Mouse (Mus musculus) limb, embryonic 14.5 days (tissue): ENCODE measurements around the gene Fam207a. TPM values are rescaled to one million over a fixed set of nuclear protein-coding genes. Genes with fewer than 3 reads are reported as not detected.

Source experiments
- ATAC-seq: fragments of 200-750 bp; cut with Nextera tagmentation; 2 replicates; pipeline ENCODE4 v1.8.0; 2017; ENCODE audit warnings: low read depth, moderate number of reproducible peaks, moderate TSS enrichment; ENCODE audit not compliant: low FRiP score
- DNase-seq: peaks from one replicate; pipeline ENCODE4 v3.0.0-alpha.2; 2015; ENCODE audit warnings: low spot score
- H3K27ac ChIP-seq: fragments of 300-500 bp; sonication (generic); replicated peaks from 2 replicates; pipeline ENCODE4 v1.5.1; 2014; ENCODE audit warnings: low read depth, mild to moderate bottlenecking, low read length, moderate library complexity, mixed read lengths
- H3K27me3 ChIP-seq: fragments of 300-500 bp; sonication (generic); 2 replicates; pipeline ENCODE4 v1.6.1; 2014; ENCODE audit warnings: low read length, mixed read lengths; ENCODE audit not compliant: control insufficient read depth, insufficient read depth
- H3K36me3 ChIP-seq: fragments of 300-500 bp; sonication (generic); 2 replicates; pipeline ENCODE4 v1.6.1; 2014; ENCODE audit warnings: mild to moderate bottlenecking, low read length, moderate library complexity, mixed read lengths; ENCODE audit not compliant: control insufficient read depth, insufficient read depth
- H3K4me1 ChIP-seq: fragments of 300-500 bp; sonication (generic); 2 replicates; pipeline ENCODE4 v1.6.1; 2014; ENCODE audit warnings: antibody characterized with exemption, low read length, mixed read lengths; ENCODE audit not compliant: control insufficient read depth, insufficient read depth
- H3K4me2 ChIP-seq: fragments of 300-500 bp; sonication (generic); replicated peaks from 2 replicates; pipeline ENCODE4 v1.6.1; 2014; ENCODE audit warnings: low read depth, mild to moderate bottlenecking, low read length, moderate library complexity; ENCODE audit not compliant: severe bottlenecking
- H3K4me3 ChIP-seq: fragments of 300-500 bp; sonication (generic); replicated peaks from 2 replicates; pipeline ENCODE4 v1.5.1; 2014; ENCODE audit warnings: low read length
- H3K9ac ChIP-seq: fragments of 300-500 bp; sonication (generic); 2 replicates; pipeline ENCODE4 v1.6.1; 2014; ENCODE audit warnings: mild to moderate bottlenecking, low read depth, low read length, moderate library complexity; ENCODE audit not compliant: severe bottlenecking
- H3K9me3 ChIP-seq: fragments of 300-500 bp; sonication (generic); 2 replicates; pipeline ENCODE4 v1.6.1; 2016; ENCODE audit warnings: low read length; ENCODE audit not compliant: control insufficient read depth
- POLR2A ChIP-seq: fragments of 200-500 bp; IDR thresholded peaks from 2 replicates; pipeline ENCODE4 v1.8.0; 2012; ENCODE audit warnings: inconsistent platforms, mild to moderate bottlenecking, moderate library complexity, borderline replicate concordance; ENCODE audit not compliant: insufficient read depth, insufficient read length; ENCODE audit errors: extremely low read depth
- WGBS: fragments of 180-500 bp; shearing (Covaris S2); extraction: QIAGEN DNeasy Blood & Tissue Kit; methylation state at CpG from one replicate; pipeline ENCODE4 v1.1.7; 2014; 5-methylcytosine and 5-hydroxymethylcytosine counted together
- polyA plus RNA-seq, 2 experiments: library from polyadenylated mRNA; depleted of rRNA in 1 of 2; stranded (reverse) in 1 of 2; unstranded in 1 of 2; fragments of >200 nt; fragmentation: Nextera tagmentation in 1 of 2; extraction: Ambion mirVana in 1 of 2; gene quantifications; 2 replicates each; pipeline versions ENCODE4 v1.2.1 to v1.2.3; 2012 to 2014

Gene Fam207a
- polyA plus RNA-seq, 2 experiments: 38.6 to 41.7 TPM

- Histone ChIP-seq H3K36me3 (peaks cover 67% of the 10 kb centered on the region), H3K27me3 (no peaks in the 10 kb centered on the region), H3K9ac (no peak overlapping the region), H3K9me3 (no peaks in the 10 kb centered on the region), H3K4me2 (no peak overlapping the region), H3K4me3 (no peak overlapping the region), H3K4me1 (no peaks in the 10 kb centered on the region), H3K27ac (no peak overlapping the region)
- no peak for TF ChIP-seq POLR2A
- DNase-seq (no peak), ATAC-seq (no peak)
- 82% methylated on average over 14 of the region's 14 CpGs for WGBS
Measured at GRCm38 (mm10) chr10:77500636-77501035, 14.9 kb downstream of the Fam207a start.

GRCm38 (mm10) chr10:77498254-77498653 is 17.3 kb downstream of the Fam207a start:
- no peak overlapping the region for H3K4me2 ChIP-seq
- ATAC-seq (no peak), DNase-seq (no peak)
- H3K4me1 ChIP-seq: no peaks in the 10 kb centered on the region
- no peak overlapping the region for H3K27ac ChIP-seq
- H3K36me3 ChIP-seq: peaks cover 66% of the 10 kb centered on the region
- no peak for TF ChIP-seq POLR2A
- no peaks in the 10 kb centered on the region for H3K9me3 ChIP-seq
- WGBS: 46% methylated on average over 6 of the region's 6 CpGs
- H3K4me3 ChIP-seq: no peak overlapping the region
- no peak overlapping the region for H3K9ac ChIP-seq
- no peaks in the 10 kb centered on the region for H3K27me3 ChIP-seq

- WGBS: 82% methylated on average over 10 of the region's 13 CpGs
Measured at GRCm38 (mm10) chr10:77497185-77497584, 18.4 kb downstream of the Fam207a start.

GRCm38 (mm10) chr10:77492885-77493284 is 22.7 kb downstream of the Fam207a start:
- Histone ChIP-seq H3K36me3 (peaks cover 78% of the 10 kb centered on the region), H3K4me2 (no peak overlapping the region), H3K27ac (no peak overlapping the region), H3K9ac (no peak overlapping the region), H3K4me1 (no peaks in the 10 kb centered on the region), H3K4me3 (no peak overlapping the region), H3K9me3 (no peaks in the 10 kb centered on the region), H3K27me3 (no peaks in the 10 kb centered on the region)
- TF ChIP-seq POLR2A: no peak
- DNase-seq (no peak), ATAC-seq (no peak)
- WGBS: 97% methylated on average over 3 of the region's 3 CpGs

More at GRCm38 (mm10) chr10:77497185-77497584, 18.4 kb downstream of the Fam207a start:
- no peak overlapping the region for H3K27ac ChIP-seq
- ATAC-seq (no peak), DNase-seq (no peak)
- no peaks in the 10 kb centered on the region for H3K9me3 ChIP-seq
- H3K36me3 ChIP-seq: peaks cover 69% of the 10 kb centered on the region
- H3K27me3 ChIP-seq: no peaks in the 10 kb centered on the region
- H3K4me1 ChIP-seq: no peaks in the 10 kb centered on the region
- no peak overlapping the region for H3K4me3 ChIP-seq
- H3K4me2 ChIP-seq: no peak overlapping the region
- no peak for TF ChIP-seq POLR2A
- H3K9ac ChIP-seq: no peak overlapping the region

- H3K4me2 ChIP-seq: no peak overlapping the region
- H3K27me3 ChIP-seq: no peaks in the 10 kb centered on the region
- no peak overlapping the region for H3K9ac ChIP-seq
- H3K4me1 ChIP-seq: no peaks in the 10 kb centered on the region
- no peak for TF ChIP-seq POLR2A
- no peak for ATAC-seq
- H3K9me3 ChIP-seq: no peaks in the 10 kb centered on the region
- 87% methylated on average over 6 of the region's 6 CpGs for WGBS
- H3K36me3 ChIP-seq: peaks cover 79% of the 10 kb centered on the region
- H3K27ac ChIP-seq: no peak overlapping the region
- H3K4me3 ChIP-seq: no peak overlapping the region
- no peak for DNase-seq
Measured at GRCm38 (mm10) chr10:77491585-77491984, 24.0 kb downstream of the Fam207a start.

- no peak for ATAC-seq
- Histone ChIP-seq H3K4me2 (no peak overlapping the region), H3K27me3 (no peaks in the 10 kb centered on the region), H3K9me3 (no peaks in the 10 kb centered on the region), H3K27ac (no peak overlapping the region), H3K4me1 (peaks cover 13% of the 10 kb centered on the region; the same call in 1 of the 2 replicates), H3K9ac (no peak overlapping the region), H3K4me3 (no peak overlapping the region), H3K36me3 (peaks cover 59% of the 10 kb centered on the region)
- 92% methylated on average over 7 of the region's 7 CpGs for WGBS
- no peak for DNase-seq
- no peak for TF ChIP-seq POLR2A
Measured at GRCm38 (mm10) chr10:77488168-77488567, 27.4 kb downstream of the Fam207a start.
